Mouse (Mus musculus) heart, postnatal 10 days (tissue): Measurements from ENCODE around the gene Ptgfrn. TPM values are rescaled to one million over a fixed set of nuclear protein-coding genes. Genes with fewer than 3 reads are reported as not detected.
A peak's percentile ranks its signal among the peaks of the same experiment; 100 is the strongest.

ENCODE experiments used
- DNase-seq, 2 experiments: peaks; one replicate each; pipeline ENCODE4 v3.0.0; 2021
- intact Hi-C: fragments of 180-260 bp; cut with DNase I; formaldehyde crosslinking; loops from one replicate; pipeline ENCODE4 v1.15.1; 2025
- total RNA-seq, 2 experiments: library from RNA; stranded (reverse); gene quantifications; 2 replicates each; pipeline ENCODE4 v1.2.3; 2021

Ptgfrn gene
- total RNA-seq, 2 experiments from 2014 or later = 71.5 to 74.7 TPM

DNA sequence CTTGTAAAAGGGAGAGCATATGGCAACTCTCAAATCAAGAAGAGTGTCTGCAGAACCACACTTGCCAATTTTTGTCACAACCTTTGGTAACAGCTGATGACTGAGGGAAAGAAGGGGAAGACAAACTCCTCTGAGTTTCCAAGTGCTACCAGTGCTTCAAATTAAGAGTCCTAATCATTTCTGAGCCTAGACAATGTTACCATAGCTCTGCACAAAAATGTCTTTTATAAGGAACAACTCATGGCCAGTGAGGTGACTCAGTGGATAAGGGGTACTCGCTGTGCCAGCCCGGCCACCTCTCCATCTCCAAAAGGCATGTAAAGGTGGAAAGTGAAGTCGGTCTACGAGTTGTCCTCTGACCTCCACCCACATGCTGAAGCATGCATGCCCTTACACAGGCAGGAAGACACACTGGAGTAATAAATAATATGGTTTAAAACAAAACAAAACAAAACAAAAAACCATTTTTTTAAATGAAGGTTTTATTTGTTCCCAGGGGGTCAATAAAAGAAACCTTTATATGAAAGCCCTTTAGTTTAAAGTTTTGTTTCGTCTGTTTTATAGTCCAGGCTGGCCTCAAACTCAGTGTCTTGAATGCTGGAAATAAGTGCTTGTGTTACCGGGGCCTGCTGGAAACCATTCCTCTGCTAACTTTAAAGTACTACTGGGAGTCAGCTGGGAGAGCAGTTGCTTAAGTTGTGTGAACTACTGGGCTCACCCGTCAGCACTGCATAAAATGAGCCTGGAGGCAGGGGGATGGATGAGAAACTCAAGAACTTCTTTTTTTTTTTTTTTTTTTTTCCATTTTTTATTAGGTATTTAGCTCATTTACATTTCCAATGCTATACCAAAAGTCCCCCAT is 23.3 kb downstream of the Ptgfrn start:
- no peak for DNase-seq
- intact Hi-C loops = no loop called here

DNA sequence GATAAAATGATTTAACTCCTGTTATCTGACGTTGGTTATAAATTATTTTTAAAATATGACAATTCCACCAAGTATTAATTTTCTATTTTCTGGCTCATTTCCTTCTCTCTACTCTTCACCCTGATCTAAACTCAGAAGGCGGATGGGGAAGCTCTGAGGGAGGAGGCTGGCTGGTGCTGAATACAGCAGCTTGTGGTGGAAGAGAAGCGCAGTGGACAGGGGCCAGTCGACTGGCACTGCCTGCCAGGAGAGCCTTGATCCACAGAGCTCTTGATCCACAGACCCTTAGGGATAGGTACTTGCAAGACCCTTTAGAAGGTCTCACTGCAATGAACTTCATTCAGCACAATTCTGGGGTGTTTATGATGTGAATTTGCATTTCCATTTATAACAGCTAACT is 29.2 kb downstream of the Ptgfrn start:
- DNase-seq = no peak
- intact Hi-C loops = no loop called here

DNA sequence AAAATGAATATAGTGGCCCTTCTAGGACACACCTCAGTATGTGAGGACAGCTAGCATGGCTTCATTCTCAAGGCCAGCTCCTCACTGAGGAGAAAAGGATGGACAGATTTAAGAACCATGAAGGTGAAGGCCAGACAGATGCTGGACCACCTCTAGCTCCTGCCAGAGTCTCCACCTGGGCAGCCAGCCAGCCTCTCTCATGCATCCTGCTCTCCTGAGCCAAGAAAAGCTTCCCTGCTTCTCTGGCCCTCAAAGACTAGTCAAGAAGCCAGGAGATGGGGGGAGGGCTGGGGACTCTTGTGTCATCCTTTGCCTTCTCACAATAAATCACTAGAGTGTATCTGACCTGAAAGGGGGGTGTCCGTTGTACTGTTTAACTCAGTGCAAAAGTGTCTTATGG is 31.7 kb downstream of the Ptgfrn start:
- peak; percentile 76 to 80 for DNase-seq
- intact Hi-C loops = no loop called here

DNA sequence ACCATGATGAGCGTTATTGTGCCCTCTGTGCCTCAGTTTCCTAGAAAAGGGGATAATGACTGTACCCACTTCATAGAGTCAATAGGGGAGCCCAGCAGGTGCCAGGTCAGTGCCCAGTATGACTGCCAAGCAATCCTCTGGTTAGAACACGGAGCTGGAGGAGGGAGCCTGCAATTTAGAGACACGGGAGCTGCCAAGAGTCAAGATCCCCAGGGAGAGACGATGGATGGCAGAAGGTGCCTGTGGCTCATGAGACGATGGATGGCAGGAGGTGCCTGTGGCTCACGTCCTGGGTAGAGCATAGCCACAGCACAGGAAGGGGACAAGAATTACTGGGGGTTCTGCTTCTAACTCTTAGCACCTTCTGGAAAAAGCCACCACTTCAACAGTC is 32.4 kb downstream of the Ptgfrn start:
- intact Hi-C loops = no loop called here
- DNase-seq = no peak

DNA sequence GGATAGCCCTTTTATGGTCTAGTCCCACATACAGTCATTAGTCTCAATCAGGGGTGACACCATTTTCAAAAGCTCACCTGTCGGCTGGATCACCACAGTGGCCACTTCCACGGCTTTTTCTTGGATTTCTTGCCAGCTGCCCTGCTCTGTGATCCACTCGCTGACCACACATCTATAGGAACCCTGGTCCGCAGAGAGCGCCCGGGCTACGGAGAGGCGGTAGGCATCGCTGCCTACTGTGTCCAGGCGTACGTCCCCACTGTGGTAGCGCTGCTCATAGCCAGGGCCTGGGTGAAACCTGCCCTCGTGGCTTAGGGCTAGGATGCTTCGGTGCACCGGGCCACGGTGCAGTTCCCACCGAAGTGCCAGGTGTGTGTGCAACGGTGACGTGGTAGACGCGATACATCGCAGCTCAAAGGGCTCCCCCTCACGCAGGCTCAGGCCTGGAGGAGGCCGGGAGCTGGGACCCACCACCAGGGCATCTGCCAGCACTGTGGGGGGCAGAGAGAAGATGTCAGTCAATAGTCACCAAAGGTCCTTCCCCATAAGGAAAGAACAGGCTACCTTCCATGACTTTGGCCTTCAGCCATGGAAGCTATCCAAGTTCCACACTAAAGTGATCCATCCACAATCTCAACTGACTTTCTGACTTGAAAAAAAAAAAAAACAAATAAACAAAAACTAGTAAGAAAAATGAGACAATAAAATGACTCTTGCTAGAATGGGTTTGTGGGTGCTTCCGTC is 32.9 kb downstream of the Ptgfrn start:
- no peak for DNase-seq
- intact Hi-C loops = no loop called here

DNA sequence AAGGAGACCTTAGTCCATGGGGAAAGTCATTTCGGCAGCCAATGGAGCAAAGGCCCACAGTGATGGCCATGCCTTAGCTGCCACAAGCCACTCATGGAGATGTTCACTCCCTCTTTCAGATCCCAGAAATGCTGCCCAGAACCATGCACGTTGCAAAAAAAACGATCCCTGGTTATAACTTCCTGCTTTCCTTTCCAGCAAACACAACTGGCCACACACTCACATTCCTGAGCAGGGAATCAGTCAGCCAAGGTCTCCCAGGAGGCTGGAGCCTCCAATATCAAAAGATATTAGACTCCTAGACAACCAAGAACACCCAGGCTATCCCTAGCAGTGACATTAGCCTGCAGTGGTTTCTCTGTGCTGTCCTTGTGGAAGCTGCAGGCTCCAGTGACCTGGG is 34.2 kb downstream of the Ptgfrn start:
- DNase-seq = no peak
- intact Hi-C loops = no loop called here

DNA sequence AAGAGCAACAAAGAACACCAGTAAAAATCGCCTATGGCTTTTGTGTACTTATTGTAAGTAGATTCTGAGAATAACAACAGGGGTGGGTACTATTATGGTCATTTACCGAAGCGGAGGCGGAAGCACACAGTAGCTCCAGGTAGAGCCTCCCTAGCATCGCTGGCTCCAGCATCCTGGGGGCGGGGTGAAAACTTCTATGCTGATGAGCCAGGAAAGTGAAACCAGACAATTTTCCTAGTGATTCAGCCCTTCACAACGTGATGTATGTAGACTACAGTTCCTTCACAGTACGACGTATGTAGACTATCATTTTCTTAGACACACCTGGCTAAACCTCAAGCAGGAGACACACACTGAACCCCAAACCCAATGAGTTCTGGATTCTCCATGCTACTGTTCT is 36.7 kb downstream of the Ptgfrn start:
- DNase-seq = no peak
- intact Hi-C loops = loop anchor here (5.0 kb wide), 1 partner anchor 34 kb away; no protein-coding TSS in a partner anchor

DNA sequence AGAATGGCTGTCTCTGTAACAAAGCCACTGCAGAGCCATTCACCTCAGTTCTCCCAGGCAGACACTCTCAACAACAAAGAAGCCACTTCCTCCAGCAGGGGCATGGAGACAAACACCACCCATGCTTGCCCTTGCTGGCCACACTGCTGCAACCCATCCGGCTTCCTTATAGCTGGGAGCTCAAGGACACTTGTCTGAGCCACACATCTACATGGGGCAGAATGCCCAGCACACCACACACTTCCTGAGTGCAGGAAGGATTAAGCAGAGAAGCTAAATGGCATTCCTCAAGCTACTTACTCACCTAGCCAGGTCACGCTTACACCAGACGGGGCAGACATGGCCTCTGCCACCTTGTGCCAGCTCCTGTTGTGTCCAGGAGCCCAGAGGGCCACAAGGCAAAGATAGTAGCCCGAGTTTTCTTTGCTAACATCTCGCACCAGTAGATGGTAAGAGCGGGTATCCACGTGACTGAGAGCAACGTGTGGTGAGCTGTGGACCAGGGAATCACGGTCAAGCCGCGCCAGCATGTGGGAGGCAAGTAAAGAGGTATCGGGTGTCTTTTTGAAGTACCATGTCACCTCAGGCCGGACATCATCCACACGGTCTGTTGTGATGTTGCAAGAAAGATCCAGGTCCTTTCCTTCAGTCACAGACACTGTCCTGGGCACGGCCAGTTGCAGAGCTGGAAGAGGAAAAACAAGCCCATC is 37.4 kb downstream of the Ptgfrn start:
- DNase-seq = no peak
- intact Hi-C loops = loop anchor here (5.0 kb wide), 1 partner anchor 35 kb away; no protein-coding TSS in a partner anchor

DNA sequence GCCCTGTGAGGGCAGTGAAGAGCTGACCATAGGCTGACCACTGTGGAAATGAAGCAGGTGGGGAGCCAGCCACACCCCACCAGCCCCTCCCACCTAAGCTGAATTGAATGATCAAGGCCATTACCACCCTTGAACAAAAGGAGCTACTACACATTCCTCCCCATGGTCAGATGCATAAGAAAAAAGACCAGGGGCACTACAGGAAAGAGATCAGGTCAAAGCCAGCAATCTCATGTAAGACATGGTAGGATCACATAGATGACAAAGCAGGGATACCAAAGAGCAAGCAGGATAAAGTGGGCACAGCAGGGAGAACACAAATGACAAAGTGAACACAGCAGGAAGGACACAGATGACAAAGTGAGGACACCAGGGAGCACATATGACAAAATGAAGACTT is 38.5 kb downstream of the Ptgfrn start:
- intact Hi-C loops = loop anchor here (5.0 kb wide), 1 partner anchor 36 kb away; no protein-coding TSS in a partner anchor

DNA sequence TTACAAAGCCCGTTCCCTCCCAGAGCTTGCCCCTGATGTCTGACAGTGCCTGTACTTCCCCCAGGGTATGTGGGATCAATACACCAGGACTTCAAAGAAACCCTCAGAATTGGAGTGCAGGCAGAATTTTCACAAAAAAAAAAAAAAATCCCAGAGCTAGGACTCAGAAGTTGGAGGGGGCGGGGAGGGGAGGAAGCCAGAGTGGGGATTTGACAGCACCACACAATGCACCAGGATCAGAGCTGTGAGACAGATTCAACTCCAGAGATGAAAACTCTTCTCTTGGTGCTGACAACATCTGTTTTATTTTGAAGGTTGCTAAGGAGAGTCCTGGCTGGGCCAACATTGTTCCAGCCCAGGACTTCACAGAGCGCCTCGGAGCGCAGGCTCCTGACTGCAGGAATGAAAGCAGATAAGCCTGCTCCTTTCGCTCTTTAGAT is 39.3 kb downstream of the Ptgfrn start:
- intact Hi-C loops = loop anchor here (5.0 kb wide), 1 partner anchor 36 kb away; no protein-coding TSS in a partner anchor
- DNase-seq = peak; percentile 70 to 79

More for the DNA sequence above, 38.5 kb downstream of the Ptgfrn start:
- DNase-seq = no peak

DNA sequence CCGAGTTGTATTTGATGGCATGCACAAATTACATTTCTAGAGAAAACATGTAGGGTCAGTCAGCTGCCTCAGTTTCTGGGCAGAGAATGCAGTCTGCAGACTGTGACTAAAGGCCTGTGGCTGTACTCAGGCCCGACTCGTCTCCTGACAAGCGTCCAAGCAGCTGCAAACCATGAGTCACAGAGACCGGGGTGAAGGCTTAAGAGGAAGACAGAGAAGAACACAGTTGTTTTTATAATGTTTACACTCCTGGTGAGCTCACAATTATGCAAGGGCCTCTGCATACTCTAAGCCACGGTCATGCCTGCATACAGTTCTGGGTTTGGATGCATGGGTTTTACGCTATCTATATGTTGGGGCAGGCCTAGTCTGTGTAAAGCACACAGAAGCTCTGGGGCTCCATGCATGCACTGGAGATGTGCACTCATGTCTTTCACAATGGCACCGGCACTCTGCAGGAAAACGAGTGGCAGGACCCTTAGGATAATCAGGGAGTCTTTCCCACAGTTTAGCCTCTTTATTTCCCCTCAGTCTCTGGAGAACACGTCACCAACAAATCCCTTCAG is 39.8 kb downstream of the Ptgfrn start:
- peak; percentile 82 to 83 for DNase-seq

DNA sequence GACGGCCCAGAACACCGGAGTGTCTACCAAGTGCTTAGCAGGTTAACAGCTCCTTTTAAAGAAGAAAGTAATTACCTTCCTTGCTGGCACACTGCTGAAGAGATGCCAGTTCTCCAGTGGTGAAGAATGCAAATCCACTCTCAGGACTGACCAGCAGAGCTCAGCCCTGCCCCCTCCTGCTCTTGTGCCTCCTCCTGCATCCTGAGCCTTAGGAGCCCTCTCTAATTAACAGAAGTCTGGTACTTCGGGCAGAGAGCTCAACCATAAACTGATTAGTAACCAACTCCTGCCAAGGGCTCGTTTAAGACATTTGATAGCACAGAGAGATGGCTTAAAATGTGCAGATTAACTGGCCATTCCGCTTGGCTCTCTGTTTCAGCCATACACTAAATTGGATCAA is 41.4 kb downstream of the Ptgfrn start:
- no peak for DNase-seq
- intact Hi-C loops = no loop called here

More for the DNA sequence above, 39.8 kb downstream of the Ptgfrn start:
- intact Hi-C loops = loop anchor here (5.0 kb wide), 1 partner anchor 37 kb away; no protein-coding TSS in a partner anchor

DNA sequence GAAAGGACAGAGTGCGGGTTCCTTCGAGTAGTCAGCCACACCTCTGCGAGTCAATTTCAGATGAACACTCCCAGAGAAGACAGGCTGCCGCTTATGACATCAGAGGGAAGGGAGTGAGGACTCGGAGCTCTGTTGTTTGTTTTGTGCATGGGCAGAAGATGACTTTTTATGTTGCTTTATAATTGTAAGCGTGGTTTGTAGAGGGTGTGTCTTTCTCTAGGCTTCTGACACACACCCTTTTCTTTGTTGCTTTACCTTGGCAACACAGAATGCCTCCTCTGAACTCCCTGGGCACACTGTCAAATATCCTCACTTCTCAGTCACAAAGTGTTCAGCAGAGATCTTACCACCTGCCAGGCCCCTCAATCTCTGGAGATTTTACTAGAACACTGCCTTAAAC is 43.9 kb downstream of the Ptgfrn start:
- DNase-seq = no peak
- intact Hi-C loops = no loop called here

DNA sequence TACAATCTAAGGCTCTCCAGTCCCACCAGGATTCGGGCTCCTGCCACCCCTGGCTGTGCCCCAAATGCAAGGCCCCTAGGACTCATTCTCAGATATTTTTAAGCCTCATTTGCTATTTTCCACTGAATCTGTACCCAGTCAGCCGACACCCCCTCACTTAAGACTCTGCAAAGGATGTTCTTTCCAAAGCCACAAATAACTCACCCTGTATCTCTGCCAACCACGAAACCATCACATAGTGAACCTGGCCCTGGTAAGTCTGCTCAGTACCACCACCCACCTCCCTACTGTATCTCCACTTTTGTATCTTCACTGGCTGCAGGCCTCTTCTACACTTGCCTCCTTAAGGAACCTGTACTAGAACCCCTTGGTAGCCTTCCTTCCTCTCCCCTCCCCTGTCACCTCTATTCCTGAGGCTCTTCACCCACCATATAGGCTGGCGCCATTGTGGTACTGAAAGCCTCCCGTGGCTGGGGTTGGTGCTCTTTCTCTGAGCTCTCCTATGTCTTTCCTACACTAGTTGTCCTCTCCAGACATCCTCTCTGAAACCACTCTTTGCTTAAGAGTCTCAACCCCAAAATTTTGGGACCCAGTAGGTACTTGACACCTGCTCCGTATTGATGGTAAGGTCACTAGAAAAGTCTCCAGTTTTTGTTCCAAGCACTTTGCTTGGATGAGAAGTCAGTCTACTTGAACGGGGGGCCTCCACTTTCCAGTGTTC is 48.1 kb downstream of the Ptgfrn start:
- no peak for DNase-seq
- intact Hi-C loops = no loop called here

DNA sequence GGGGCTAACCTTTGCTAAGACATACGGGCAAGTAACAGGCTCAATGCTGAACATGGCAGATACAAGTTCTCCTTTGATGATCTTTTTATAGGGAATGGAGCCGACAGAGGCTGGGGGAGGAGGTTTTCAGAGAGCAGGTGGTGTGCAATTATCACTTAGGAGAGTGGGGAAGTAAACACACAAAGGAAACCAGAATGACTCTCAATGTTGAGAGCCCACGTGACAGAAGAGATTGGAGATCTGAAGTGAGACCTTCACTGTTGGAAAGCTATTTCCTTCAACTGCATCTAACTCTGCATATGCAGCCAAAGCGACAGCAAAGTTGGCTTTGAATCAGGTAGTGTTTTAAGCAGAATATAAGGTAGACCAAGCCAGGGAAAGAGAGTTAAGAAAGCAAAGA is 50.9 kb downstream of the Ptgfrn start:
- DNase-seq = no peak
- intact Hi-C loops = no loop called here

DNA sequence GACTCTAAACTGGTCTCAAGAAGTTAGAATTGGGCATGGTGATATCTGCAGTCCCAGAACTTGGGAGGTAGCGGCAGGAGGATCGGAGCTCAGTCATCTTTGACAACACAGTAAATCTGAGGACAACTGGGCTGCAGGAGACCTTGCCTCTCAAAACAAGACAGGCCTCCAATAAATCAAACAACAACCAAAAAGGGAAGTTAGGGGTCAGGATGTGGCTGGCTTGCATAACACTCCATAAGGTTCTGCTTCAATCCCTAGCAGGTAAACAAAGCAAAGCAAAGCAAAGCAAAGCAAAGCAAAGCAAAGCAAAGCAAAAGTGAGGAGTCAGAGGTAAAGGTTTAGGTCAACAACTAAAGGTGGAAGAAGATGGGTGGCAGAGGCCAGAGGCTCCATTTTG is 51.9 kb downstream of the Ptgfrn start:
- no peak for DNase-seq
- intact Hi-C loops = no loop called here

DNA sequence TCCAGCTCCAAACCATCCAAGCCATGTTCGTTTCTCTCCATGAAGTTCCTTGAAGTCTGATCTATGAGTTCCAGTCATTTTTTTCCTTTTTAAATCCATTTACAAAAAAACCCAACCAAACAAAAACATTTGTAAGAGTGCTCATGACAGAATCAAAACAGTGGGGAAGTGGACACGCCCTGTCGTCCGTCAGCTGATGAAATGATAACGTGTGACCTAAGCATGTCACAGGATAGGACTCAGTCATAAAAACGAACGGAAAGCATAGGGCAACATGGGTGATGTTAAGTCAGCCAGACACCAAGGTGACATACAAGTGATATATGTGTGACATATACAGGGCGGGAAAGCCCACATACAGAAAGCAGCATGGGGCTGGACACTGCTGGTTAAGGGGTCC is 54.9 kb downstream of the Ptgfrn start:
- no peak for DNase-seq
- intact Hi-C loops = no loop called here

DNA sequence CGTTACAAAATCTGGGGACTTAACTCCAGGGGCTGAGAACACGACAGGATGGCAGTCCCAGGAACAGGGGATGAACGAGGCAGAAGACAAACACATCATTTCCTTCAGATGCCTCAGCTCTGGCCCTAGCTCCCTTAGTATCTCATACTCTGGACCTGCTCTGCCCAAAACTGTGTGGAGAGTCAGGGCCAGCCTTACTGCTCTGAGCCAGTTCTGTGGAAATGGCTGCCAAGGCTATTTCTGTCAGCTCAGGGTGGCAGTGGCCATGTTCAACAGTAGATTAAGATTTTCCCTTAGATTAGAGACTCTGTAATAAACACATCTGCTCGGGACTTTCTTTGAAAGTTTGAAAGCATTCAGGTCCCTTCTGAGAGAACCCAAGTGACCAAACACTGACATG is 58.5 kb downstream of the Ptgfrn start:
- peak in 1 of 2 experiments; percentile 32 for DNase-seq
- intact Hi-C loops = no loop called here

DNA sequence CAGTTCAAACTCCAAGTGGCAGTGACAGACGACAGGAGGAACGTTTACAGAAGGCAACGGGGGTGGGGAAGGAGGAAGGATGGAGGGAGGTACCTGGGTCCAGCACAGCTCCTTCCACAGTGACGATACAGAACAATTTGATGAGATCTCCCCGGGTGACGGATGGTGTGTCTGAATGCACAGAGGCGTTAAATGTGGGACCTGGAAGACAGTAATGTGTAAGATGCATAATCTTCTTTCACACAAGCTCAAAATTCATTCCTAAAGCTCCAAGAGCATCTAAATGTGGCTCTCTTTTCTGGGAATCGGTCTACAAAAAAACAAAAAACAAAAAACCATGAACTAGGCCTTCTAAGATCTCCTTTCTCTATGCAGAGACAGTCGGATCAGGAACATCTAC is 60.1 kb downstream of the Ptgfrn start:
- DNase-seq = no peak
- intact Hi-C loops = no loop called here

DNA sequence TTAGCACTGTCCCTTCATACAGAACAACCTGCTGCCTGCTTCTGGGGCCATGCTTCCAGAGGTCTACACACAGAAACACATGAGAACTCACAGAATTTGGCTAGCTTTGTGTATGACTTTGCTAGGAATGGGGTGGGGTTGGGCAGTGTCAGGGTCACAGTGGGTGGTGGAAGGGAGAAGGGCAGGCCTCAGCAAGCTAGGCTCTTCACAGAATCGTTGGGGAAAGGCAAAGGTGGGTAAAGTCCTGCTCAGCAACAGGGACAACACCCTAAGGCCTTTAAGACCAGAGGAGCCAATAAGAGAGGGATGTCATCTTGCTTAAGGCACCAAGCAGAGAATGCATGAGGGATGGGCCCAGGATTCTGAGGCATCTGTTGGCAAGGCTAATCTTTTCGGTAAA is 61.3 kb downstream of the Ptgfrn start:
- intact Hi-C loops = no loop called here
- no peak for DNase-seq
